Mouse (Mus musculus): Measurements from ENCODE around the gene Col25a1.

- TF ChIP-seq CTCF (IDR thresholded peaks at IDR 0.05; ENCODE audit: insufficient read depth, low read depth, low read length) (no peak), POLR2A (IDR thresholded peaks at IDR 0.05; ENCODE audit: insufficient read depth, low read depth, low read length) (no peak)
These were observed 157.5 kb downstream of the Col25a1 start for GRCm38 (mm10) chr3:130288756-130289155.

Data from olfactory bulb, adult 2 months (tissue).